Mouse (Mus musculus): ENCODE results near the gene Dlgap5. TPM values are rescaled to one million over a fixed set of nuclear protein-coding genes. Genes with fewer than 3 reads are reported as not detected.

Gene Dlgap5
- total RNA-seq, 2 experiments from 2014 or later: 8.3 to 10.7 TPM

DNA sequence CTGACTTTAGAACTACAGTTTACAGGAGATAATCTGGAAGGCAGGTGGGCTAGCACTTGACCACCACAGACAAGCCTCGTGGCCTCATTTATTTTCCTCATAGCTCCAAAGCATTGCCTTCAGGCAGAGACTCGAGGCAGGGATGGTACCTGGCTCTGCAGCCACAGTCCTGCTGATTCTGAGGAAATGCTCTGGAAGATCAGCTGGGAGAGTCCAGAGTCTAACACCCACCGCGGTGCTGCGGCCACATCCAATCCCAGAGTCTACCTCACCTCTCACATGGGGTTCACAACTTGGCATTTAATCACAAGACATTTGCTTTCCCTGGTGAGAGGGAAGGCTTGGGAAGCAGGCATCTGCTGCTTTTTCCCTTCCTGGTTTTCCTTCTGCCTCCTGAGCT, 63.3 kb downstream of the Dlgap5 start:
- no peak for DNase-seq
- intact Hi-C loops (cut with DNase I): no loop called here

DNA sequence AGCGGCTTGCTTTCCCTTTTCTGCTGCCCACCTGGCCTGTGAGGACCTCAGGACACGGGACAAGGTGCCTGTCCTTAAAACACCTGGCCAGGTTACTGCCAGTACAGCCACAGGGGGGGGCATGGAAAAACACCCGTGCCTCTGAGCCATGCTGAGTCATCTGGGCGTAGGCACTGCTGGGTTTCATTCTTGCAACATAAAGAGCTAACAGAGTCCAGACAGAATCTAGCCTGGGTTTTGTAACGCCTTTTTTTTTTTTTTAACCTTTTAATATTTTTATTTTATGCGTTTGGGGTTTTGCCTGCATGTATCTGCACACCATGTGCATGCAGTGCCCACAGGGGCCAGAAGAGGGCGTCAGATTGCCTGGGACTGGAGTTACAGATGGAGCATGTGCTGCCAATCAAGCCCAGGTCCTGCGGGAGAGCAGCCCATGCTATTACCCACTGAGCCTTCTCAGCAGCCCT, 64.1 kb downstream of the Dlgap5 start:
- DNase-seq: no peak
- intact Hi-C loops (cut with DNase I): no loop called here

DNA sequence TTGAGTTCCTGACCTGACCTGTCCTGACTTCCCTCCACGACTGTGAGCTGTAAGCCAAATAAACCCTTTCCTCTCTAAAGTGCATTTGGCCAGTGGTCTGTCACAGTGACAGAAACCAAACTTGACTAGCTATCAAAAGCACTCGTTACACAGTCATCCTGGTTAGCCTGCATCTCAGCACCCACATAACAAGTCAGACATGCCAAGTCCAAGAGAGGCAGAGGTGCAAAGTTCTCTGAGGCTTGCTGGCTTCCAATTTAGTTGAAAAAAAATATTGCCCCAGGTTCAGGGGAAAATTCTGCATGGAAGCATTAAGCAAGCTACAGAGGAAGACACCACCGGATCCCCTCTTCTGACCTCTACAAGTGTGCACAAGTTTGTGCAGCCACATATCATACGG, 65.0 kb downstream of the Dlgap5 start:
- no peak for DNase-seq
- intact Hi-C loops (cut with DNase I): no loop called here

DNA sequence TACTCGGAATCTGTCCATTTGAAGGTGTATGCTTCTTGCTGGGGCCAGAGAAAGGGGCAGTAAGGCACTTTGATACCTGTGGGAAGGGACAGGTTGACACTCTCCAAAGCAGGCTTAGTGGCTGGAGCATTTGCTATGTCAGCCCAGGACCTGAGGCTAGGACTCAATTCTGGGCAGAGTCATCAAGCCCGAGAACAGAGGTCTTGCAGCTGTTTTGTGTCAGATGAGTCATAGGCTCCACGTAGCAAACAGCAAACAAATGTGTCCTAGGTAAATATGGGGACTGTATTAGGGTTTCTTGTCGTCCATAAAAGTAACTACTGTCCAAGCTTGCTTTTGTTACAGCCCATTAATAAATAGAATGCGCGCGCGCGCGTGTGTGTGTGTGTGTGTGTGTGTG, 65.9 kb downstream of the Dlgap5 start:
- no peak for DNase-seq
- intact Hi-C loops (cut with DNase I): no loop called here

DNA sequence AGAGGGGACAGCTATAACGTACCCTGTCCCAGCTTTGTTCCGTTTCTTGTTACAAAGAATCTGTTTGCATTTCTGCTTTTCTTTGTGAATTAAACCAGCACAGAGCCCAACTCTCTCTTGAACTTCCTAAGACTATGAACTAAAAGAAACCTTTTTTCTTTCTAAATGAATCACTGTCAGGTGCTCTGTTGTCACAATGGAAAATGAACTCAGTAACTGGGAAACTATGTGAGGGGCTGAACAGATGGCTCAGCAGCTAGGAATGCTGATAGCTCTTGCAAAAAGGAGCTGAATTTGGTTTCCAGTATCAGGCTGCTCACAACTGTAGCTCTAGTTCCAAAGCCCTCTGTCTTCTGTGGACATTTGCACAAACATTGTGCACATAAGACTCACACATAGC, 67.2 kb downstream of the Dlgap5 start:
- no peak for DNase-seq
- intact Hi-C loops (cut with DNase I): no loop called here

DNA sequence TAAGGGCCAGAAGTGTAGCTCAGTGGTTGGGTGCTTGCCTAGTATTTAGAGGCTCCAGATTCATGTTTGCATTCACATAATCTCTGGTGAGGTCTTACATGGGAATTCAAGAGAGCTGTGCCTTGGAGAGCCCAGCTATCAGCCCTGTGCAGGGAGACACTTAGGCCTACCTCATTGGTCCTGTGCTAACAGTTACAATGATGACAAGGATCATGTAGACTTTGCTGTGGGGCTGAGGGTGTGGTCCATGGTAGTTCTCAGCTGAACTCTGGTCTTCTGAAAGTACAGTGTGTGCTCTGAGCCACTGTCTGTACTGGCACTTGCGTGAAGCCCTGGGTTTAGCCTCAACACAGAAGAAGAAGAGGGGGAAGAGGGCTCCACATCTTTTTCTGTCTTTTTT, 71.5 kb downstream of the Dlgap5 start:
- no peak for DNase-seq
- intact Hi-C loops (cut with DNase I): no loop called here

DNA sequence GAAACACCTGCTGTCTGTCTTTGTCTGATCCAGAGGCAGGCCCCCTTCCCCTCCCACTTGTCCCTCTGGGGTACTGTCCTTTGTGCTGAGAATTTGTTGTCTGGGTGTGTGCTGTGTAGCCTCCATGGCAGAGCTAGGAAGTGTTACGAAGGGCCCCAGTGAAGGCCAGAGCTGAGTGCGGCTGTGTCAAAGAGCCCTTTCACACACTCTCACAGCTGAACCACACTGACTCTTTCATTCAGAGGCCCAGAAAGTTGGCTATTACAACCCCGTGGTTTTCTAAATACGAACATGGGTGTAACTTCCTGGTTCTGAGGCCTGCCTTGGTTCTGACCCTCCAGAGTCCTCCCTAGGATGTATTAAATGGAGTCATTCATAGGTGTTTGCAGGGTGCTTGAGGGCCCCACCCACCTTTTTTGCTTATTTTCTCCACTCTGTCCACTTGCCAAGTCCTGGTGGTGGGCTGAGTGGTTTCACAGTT, 76.4 kb downstream of the Dlgap5 start:
- DNase-seq: no peak
- intact Hi-C loops (cut with DNase I): no loop called here

DNA sequence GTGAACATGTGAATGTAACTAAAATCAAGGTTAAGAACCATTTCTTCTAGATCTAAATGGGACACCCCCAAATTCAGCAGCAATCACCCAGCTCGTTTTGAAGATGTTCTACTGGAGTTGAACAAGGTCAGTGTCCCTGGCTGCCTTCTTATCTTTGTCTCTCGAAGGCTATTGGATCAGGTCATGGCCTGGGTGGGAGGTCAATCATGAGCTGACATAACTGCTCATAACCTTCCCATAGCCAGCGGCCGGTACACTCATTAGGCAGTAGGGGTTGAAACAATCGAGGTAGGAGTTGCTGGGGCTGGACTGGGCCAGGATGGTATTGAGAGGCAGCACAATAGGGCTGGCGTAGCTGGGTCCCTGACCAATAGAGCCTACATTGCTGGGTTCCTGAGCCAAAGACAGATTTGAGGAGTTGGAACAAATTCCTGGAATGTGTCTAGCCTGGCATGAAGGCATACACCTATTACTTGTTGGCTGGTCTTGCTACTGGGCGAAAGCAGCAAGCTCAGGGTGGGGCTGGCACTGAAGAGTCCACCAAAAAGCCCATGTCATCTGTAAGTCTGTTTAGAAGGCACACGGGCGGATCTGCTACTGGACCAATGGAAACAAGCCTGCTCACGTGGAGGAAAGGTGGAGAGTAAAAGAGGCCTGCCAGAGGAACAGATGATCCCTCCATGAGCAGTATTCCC, 77.8 kb downstream of the Dlgap5 start:
- intact Hi-C loops (cut with DNase I): no loop called here
- DNase-seq: no peak

Other genes with a start within 250 kb of the Dlgap5 start
- 1 to 10 TPM; 7.2 to 7.8 TPM for gene Gch1, start 229.0 kb downstream of the Dlgap5 start, total RNA-seq (2021)
- 1 to 10 TPM; 3.9 to 5.3 TPM for gene Wdhd1, start 141.6 kb downstream of the Dlgap5 start, total RNA-seq (2021)
- gene Socs4, start 141.5 kb downstream of the Dlgap5 start, total RNA-seq (2021): 10 to 100 TPM; 16.5 to 18.6 TPM
- 10 to 100 TPM; 48.2 to 53.8 TPM for gene Mapk1ip1l, start 120.1 kb downstream of the Dlgap5 start, total RNA-seq (2021)
- gene Lgals3, start 50.7 kb downstream of the Dlgap5 start, total RNA-seq (2021): 1 to 10 TPM; 3.1 to 4.6 TPM
- gene Fbxo34, start 32.0 kb upstream of the Dlgap5 start, total RNA-seq (2021): 10 to 100 TPM; 18.6 to 20.7 TPM
- gene Atg14, start 152.2 kb upstream of the Dlgap5 start, total RNA-seq (2021): 1 to 10 TPM; 7.6 to 9.3 TPM
- 100 to 1,000 TPM; 146 to 167 TPM for gene Ktn1, start 230.0 kb upstream of the Dlgap5 start, total RNA-seq (2021)

Measured in heart, postnatal 10 days (tissue).